Mouse (Mus musculus) induced T-regulatory cell, adult 2 months (primary cell): ENCODE measurements at regions not wholly inside any gene's neighbourhood (a gene's known extent, or its start where the extent isn't known, plus 50 kb on each side); places are given as distances from the start of the nearest gene placed in this dataset.

ENCODE experiments used
- DNase-seq: peaks from one replicate; pipeline ENCODE4 v3.0.0-alpha.2; 2012; ENCODE audit warnings: low read depth

DNA sequence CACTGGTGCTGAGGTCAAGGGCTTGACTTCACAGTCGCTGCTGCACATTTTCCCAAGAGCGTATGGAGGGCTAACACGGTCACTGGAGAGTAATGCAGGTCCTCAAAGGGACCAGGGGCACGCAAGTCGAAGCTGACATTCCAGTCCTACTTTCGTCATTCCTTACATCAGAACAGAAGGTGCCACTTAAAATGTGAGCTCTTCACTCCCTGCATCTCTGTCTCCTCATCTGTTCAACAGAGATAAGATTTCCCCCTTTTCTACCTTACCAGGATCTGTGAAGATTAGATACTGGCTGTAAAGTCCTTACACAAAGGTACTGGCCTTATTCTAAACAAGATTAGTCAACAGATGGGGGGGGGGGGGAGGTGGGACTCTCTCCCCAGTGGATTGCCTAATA, 67.0 kb upstream of the Zeb2 start:
- DNase-seq: no peak

DNA sequence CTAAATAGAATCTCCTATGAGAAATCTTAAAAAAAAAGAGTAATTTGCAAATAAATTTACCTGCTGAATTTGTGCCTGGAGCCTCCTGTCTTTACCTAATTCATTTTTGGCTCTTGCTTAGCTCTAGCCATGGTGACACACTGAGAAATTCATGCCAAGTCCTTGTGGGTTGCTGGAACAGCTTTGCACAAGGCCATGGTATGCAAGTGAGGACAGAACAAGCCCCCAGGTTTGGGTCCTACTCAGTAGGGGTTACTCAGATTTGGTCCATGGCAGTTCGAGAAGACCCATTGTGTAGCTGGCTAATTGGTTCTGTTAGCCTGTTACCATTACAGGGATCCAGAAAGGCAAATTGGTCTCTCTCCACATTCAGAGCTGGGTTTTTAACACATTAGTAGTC, 65.7 kb upstream of the Zeb2 start:
- DNase-seq: no peak

DNA sequence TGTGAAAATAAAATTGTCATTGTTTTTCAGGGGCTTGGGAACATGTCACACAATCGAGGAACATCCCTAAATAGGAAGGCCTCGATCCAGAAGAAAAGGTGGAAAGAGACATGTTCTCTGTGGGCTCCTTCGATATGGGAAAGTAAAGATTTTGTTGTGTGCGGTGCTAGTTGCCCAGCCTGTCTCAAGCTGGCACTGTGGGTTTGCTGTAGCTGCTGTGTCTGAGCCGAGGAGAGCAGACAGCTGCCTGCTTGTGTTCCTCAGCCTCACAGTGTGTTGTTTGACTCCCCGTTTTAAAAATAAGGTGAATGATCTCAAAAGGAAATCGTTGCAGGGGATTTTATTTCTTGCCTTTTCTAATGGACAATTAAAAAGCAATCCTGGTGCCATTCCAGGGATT, 64.4 kb upstream of the Zeb2 start:
- no peak for DNase-seq

DNA sequence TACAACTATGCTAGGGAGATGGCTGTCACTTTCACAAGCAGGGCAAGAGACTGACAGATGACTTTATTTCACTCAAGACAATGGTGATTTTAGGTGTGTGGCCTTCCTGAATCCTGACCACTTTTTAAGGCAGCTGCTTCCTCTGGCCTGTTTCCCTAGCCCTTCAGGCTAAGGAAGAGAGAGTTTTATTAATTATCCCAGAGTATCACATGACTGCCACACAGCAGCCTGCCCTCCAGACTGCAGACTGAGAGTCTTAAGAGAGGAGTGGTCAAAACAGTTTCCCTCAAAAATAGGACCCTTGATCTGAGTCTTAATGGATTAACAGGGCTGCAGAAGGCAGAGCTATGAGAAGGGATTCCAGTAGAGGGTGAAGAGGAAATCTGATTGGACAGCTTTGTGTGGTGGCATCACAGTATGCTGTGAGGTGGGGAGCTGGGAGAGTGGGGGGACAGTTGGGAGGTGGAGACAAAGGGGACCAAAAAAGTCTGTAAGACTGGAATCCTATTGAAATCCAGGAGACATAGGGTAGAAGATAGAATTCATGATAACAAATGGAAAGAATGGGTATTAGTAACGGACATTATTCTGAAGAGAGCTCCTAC, 61.8 kb upstream of the Zeb2 start:
- no peak for DNase-seq

DNA sequence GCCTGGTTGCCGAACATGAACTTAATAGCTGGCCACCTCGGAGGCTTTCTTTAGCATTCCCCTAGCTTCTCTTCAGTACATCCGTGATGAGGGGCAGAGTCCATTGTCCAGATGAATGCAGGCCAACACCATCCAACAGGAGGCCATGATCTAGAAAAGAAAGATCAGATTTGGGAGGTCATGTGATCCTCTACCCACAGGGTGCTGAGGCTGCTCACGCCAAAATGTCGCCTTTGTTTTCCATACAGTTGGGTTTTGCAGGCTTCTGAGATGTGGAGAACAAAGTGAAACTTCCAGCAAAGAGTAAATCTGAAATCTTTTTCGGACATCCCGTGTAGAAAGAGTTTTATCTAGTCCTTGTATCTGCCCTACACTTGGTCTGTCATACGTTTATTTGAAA, 55.2 kb upstream of the Zeb2 start:
- DNase-seq: no peak

DNA sequence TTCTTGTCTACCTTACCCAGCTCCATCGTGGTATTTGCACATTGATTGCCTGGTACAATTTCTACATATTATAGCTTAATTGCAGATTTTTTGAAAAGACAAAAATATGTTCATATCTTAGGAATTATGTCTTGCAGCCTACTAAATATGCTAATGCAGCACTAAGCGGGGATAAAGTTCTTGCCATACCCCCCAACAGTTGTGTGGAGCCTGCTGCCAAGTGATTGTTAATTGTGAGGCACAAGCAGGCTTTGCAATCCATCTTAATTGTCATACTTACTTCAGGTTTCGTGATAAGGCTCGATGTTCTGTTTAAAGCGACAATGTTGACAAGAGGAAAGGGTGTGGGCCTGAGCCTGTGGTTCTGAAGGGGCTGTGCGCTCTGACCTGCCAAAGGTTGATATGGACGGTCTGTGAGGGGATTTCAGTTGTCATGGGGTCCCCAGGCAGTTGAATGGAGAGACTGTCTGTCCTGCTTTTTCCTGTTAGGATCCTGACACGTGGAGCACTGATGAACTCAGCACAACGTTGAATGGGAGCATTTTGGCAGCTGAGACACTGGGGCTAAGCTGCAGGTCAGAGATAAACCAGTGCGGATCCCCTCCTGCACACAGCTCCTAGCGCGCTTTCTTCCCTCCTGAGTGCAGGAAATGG, 54.5 kb upstream of the Zeb2 start:
- DNase-seq: no peak

DNA sequence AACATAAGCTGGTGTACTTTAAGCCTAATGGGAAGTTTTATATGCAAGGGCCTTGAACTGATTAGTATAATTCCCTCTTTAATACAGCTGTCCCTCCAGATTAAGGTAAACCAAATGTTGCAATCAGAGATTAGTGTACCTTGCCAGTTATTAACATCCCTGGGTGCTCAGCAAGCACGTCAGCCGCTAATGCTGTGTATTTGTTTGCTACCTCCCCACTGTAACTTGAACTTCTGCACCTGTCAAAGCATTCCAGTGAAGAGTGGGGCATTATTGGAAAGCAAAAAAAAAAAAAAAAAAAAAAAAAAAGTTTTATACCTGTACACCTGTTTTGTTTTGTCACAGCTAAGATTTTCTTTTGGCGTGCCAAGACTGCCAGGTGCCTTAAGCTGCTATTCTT, 53.1 kb upstream of the Zeb2 start:
- DNase-seq: no peak

DNA sequence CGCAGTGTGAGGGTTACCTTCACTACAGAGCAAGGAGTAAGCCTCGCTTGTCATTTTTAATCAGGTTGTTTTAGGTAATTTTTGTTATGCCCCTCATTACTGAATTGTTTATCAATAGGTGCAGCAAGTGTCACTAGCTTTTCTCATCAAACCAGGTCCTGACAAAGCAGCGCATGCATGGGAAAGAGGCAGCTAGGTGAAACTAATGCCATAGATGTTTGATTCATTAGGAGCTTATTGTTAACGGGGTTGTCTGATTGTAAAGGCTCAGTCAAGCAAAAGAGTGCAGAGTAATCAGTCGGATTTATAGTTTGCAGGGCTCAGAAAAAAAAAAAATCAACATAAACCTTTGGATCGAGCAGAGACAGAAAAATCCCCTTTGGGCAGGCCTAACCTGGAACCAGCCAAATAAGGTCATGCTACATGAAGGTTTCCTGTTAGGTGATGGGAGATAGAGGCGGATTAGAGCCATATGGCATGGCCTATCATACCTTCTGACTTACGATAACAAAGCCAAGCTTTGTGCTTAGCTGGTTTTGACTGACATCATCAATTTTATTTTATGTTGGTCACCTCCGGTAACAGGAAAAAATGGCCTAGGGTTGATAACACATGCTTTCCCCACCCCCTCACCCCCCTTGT, 52.4 kb upstream of the Zeb2 start:
- no peak for DNase-seq

DNA sequence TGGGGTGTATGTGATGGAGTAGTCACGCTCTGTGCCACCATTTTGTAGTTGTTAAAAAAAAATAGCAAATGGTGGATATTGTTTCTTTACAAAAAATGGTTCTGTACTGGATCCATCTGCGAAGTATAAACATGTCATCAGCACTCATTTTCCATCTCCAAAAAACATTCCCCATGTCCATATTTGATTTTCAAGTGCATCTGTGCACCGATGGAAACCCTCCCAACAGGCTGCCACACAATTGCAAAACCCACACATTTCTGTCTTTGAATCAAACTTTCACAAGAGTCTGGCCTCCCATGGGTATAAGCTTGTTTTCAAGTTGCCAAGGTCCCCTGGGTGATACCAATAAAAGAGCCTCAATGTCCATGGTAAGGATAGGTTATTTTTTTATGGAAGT, 51.4 kb upstream of the Zeb2 start:
- no peak for DNase-seq
